Mouse (Mus musculus) inflammation-experienced regulatory T-cells, adult 16 weeks (primary cell): Measurements from ENCODE around the gene Cspg5. TPM values are rescaled to one million over a fixed set of nuclear protein-coding genes. Genes with fewer than 3 reads are reported as not detected.

ENCODE experiments used
- polyA plus RNA-seq: library from polyadenylated mRNA; unstranded; fragments of 100-300 nt; shearing (Covaris generic); gene quantifications from one replicate; pipeline ENCODE4 v1.2.1, GENCODE M21; 2017

Cspg5 gene
- not detected for polyA plus RNA-seq

DNA sequence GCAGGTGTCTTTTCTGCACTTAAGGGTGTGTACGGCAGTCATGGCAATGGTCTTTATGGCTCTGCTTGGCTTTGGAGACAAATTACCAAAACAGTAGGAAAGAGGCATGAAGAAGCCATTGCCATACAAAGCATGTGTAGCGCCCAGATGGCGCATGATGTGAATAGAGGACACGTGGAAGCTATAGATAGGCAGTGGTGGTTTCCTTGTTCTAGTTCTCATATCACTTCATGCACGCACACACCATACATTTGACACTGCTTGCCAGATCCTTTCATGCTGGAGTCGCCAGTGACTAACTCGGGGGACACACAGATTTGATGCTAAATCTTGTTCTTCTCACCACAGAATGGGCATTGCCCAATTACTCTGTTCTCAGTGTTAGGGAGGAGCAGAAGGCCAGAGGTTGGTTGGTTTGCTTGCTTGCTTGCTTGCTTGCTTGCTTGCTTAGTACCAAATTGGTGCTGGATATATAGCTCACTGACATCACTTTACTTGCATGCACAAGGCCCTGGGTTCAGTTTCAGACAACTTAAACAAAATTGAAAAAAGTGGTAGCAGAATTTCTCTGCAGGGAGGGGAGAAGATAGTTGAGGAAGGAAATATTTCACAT, at the start of gene Cspg5:
Gene Cspg5 (plus strand): TSS at position 563 of the 613 bp plus-strand sequence.

DNA sequence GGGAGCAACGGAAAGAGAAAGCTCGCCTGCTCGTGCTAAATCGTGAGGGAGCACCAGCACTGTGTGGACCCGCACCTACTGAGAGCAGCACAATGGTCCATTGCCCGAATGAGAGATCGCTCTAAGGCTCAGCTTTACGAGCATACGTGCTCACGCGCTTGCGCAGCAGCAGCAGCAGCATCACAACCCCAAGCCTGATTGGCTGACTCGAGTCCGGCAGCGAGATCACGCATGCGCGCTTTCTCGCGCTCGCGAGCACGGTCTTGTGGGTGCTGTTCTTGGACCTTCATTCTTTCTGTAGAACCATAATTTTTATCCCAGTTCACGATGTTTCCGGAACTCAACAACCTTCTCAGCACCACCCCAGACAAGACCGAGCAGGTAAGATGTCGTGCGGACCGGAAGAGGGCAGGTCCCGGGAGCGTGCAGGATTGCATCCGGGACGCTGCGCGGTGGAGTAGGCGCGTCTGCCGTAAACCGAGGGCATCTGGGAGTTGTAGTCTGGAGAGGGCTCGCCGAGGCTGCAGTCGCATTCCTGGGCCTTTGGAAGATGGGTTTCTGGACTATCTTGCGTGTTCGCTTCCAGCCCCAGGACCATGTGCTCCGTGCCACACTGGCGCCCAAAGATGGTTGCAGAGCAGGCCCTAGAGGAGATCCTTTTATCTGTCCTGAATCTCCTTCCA, 61.5 kb downstream of the Cspg5 start, which contains the start of gene Elp6:
Gene Elp6 (plus strand): TSS at position 205 of the 683 bp plus-strand sequence.

Other genes with a start within 250 kb of the Cspg5 start
- gene Smarcc1, start 126.1 kb upstream of the Cspg5 start, polyA plus RNA-seq: 45.3 TPM
- gene Dhx30, start 126.0 kb upstream of the Cspg5 start, polyA plus RNA-seq: 164 TPM
- gene Elp6, start 61.4 kb downstream of the Cspg5 start, polyA plus RNA-seq: 16.1 TPM
- 43.2 TPM for gene Scap, start 89.5 kb downstream of the Cspg5 start, polyA plus RNA-seq
- 4.0 TPM for gene Ptpn23, start 164.4 kb downstream of the Cspg5 start, polyA plus RNA-seq
- not detected for gene Ngp, start 176.0 kb downstream of the Cspg5 start, polyA plus RNA-seq
- gene Klhl18, start 232.9 kb downstream of the Cspg5 start, polyA plus RNA-seq: 12.5 TPM
- gene Kif9, start 233.2 kb downstream of the Cspg5 start, polyA plus RNA-seq: 0.50 TPM